Mouse (Mus musculus) spleen, postnatal 4 days (tissue): ENCODE results near the gene Pex11b.
"Not testable (repeated sequence)": the region's sequence is repeated elsewhere in the genome, so short reads cannot be mapped to it uniquely, and the experiment has no call there.

Experiments
- DNase-seq, 2 experiments: peaks; one replicate each; pipeline ENCODE4 v3.0.0; 2022; ENCODE audit warnings: low spot score in 2 of 2

The Pex11b gene

GRCm38 (mm10) chr3:96675171-96675570 is 40.0 kb downstream of the Pex11b start:
- no peak for DNase-seq

GRCm38 (mm10) chr3:96675690-96676089 is 40.5 kb downstream of the Pex11b start:
- DNase-seq: no peak

GRCm38 (mm10) chr3:96678456-96678855 is 43.3 kb downstream of the Pex11b start:
- no peak for DNase-seq

- DNase-seq: no peak
Observed at GRCm38 (mm10) chr3:96679159-96679674, 44.0 kb downstream of the Pex11b start.

- DNase-seq: no peak
Observed at GRCm38 (mm10) chr3:96680269-96680956, 45.2 kb downstream of the Pex11b start.

- no peak for DNase-seq
Observed at GRCm38 (mm10) chr3:96683496-96683895, 48.3 kb downstream of the Pex11b start.

GRCm38 (mm10) chr3:96684151-96684821 is 49.1 kb downstream of the Pex11b start:
- no peak for DNase-seq

- DNase-seq: no peak
Observed at GRCm38 (mm10) chr3:96684822-96685156, 49.6 kb downstream of the Pex11b start.

GRCm38 (mm10) chr3:96686057-96686456 is 50.9 kb downstream of the Pex11b start:
- not testable (repeated sequence) for DNase-seq

GRCm38 (mm10) chr3:96688854-96689253 is 53.7 kb downstream of the Pex11b start:
- DNase-seq: no peak

- no peak for DNase-seq
Observed at GRCm38 (mm10) chr3:96690298-96690697, 55.1 kb downstream of the Pex11b start.

- DNase-seq: no peak
Observed at GRCm38 (mm10) chr3:96692506-96692905, 57.3 kb downstream of the Pex11b start.

GRCm38 (mm10) chr3:96693579-96693978 is 58.4 kb downstream of the Pex11b start:
- no peak for DNase-seq
